Mouse (Mus musculus): ENCODE data around the gene Sema7a.

DNA sequence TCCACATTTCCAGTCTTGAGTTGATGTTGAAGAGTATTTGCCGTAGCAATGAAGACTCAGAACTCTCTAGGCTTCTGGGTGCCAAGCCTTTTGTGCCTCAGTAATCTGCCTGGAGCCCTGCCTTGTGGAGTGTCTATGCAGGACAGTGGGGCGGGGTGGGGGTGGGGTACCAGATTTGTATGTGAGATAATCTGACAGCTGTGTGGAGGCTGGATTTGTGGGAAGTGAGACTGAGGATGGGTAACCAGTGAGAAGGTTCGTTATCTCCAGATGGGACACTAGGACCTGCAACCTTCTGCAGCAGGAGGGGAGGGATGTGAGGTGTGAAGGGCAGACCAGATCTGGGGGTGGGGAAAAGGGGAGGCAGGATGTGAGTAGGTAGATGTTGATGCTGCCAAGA, 7.7 kb upstream of the Sema7a start:
- TF ChIP-seq EP300 (IDR thresholded peaks at IDR 0.05; ENCODE audit: insufficient read depth, low read depth, low read length) (no peak), CTCF (IDR thresholded peaks at IDR 0.05; ENCODE audit: low read depth, low read length) (no peak)
